Mouse (Mus musculus): ENCODE measurements around the gene 9130008F23Rik. TPM values are rescaled to one million over a fixed set of nuclear protein-coding genes. Genes with fewer than 3 reads are reported as not detected.

The 9130008F23Rik gene
- polyA plus RNA-seq, 1 experiment from 2014 or later = 2.5 TPM

- WGBS = 51% methylated on average over 2 of the region's 2 CpGs
- no peaks in the 10 kb centered on the region for H3K27me3 ChIP-seq (ENCODE audit: control insufficient read depth, insufficient read depth, low read length)
- H3K4me2 ChIP-seq (ENCODE audit: low read length) = no peak overlapping the region
- peaks cover 3 to 25% of the 10 kb centered on the region in 2 experiments for H3K4me1 ChIP-seq (ENCODE audit: control insufficient read depth in 2 of 2, insufficient read depth in 2 of 2, low read length in 2 of 2)
- H3K9ac ChIP-seq (ENCODE audit: low read length) = no peak overlapping the region
- H3K27ac ChIP-seq (replicated peaks in 1 of 2; ENCODE audit: control insufficient read depth in 1 of 2, insufficient read depth in 1 of 2, low read depth in 2 of 2, low read length in 2 of 2) = no peak overlapping the region
- H3K36me3 ChIP-seq (ENCODE audit: control insufficient read depth, insufficient read depth, low read length) = no peaks in the 10 kb centered on the region
- ATAC-seq (ENCODE audit: insufficient number of reproducible peaks, insufficient read depth, low FRiP score, low read depth) = no peak
- H3K4me3 ChIP-seq (ENCODE audit: control insufficient read depth in 1 of 2, insufficient read depth in 1 of 2, low read depth in 1 of 2, low read length in 2 of 2) = no peak overlapping the region
- H3K9me3 ChIP-seq (ENCODE audit: control insufficient read depth, low read length) = no peaks in the 10 kb centered on the region
Measured at GRCm38 (mm10) chr17:40873582-40874011, 6.8 kb downstream of the 9130008F23Rik start.

GRCm38 (mm10) chr17:40872626-40873025 lies 7.7 kb downstream of the 9130008F23Rik start:
- WGBS = 88% methylated on average over 6 of the region's 6 CpGs
- Histone ChIP-seq H3K9me3 (ENCODE audit: control insufficient read depth, low read length) (no peaks in the 10 kb centered on the region), H3K27me3 (ENCODE audit: control insufficient read depth, insufficient read depth, low read length) (no peaks in the 10 kb centered on the region), H3K9ac (ENCODE audit: low read length) (no peak overlapping the region), H3K4me3 (ENCODE audit: control insufficient read depth in 1 of 2, insufficient read depth in 1 of 2, low read depth in 1 of 2, low read length in 2 of 2) (no peak overlapping the region), H3K4me1 (ENCODE audit: control insufficient read depth in 2 of 2, insufficient read depth in 2 of 2, low read length in 2 of 2) (peaks cover 3 to 18% of the 10 kb centered on the region in 2 experiments), H3K27ac (replicated peaks in 1 of 2; ENCODE audit: control insufficient read depth in 1 of 2, insufficient read depth in 1 of 2, low read depth in 2 of 2, low read length in 2 of 2) (no peak overlapping the region), H3K36me3 (ENCODE audit: control insufficient read depth, insufficient read depth, low read length) (no peaks in the 10 kb centered on the region), H3K4me2 (ENCODE audit: low read length) (no peak overlapping the region)
- no peak for ATAC-seq (ENCODE audit: insufficient number of reproducible peaks, insufficient read depth, low FRiP score, low read depth)

GRCm38 (mm10) chr17:40868952-40869747 lies 11.2 kb downstream of the 9130008F23Rik start:
- Histone ChIP-seq H3K27ac (replicated peaks in 1 of 2; ENCODE audit: control insufficient read depth in 1 of 2, insufficient read depth in 1 of 2, low read depth in 2 of 2, low read length in 2 of 2) (peak overlapping the region in 1 of 2 experiments; percentile 56; a peak in 2 of 4 replicates), H3K9me3 (ENCODE audit: control insufficient read depth, low read length) (no peaks in the 10 kb centered on the region), H3K36me3 (ENCODE audit: control insufficient read depth, insufficient read depth, low read length) (no peaks in the 10 kb centered on the region), H3K4me2 (ENCODE audit: low read length) (peak overlapping the region; percentile 50), H3K9ac (ENCODE audit: low read length) (peak overlapping the region; percentile 18; the same call in 1 of the 2 replicates), H3K4me1 (ENCODE audit: control insufficient read depth in 2 of 2, insufficient read depth in 2 of 2, low read length in 2 of 2) (peaks cover 3 to 11% of the 10 kb centered on the region in 2 experiments), H3K4me3 (ENCODE audit: control insufficient read depth in 1 of 2, insufficient read depth in 1 of 2, low read depth in 1 of 2, low read length in 2 of 2) (no peak overlapping the region), H3K27me3 (ENCODE audit: control insufficient read depth, insufficient read depth, low read length) (no peaks in the 10 kb centered on the region)
- 9% methylated on average over 10 of the region's 10 CpGs for WGBS
- ATAC-seq (ENCODE audit: insufficient number of reproducible peaks, insufficient read depth, low FRiP score, low read depth) = no peak

GRCm38 (mm10) chr17:40855065-40855464 lies 25.3 kb downstream of the 9130008F23Rik start:
- no peaks in the 10 kb centered on the region for H3K4me1 ChIP-seq (ENCODE audit: control insufficient read depth in 2 of 2, insufficient read depth in 2 of 2, low read length in 2 of 2)
- no peaks in the 10 kb centered on the region for H3K36me3 ChIP-seq (ENCODE audit: control insufficient read depth, insufficient read depth, low read length)
- H3K9ac ChIP-seq (ENCODE audit: low read length) = no peak overlapping the region
- no peak for ATAC-seq (ENCODE audit: insufficient number of reproducible peaks, insufficient read depth, low FRiP score, low read depth)
- no peak overlapping the region for H3K27ac ChIP-seq (replicated peaks in 1 of 2; ENCODE audit: control insufficient read depth in 1 of 2, insufficient read depth in 1 of 2, low read depth in 2 of 2, low read length in 2 of 2)
- H3K27me3 ChIP-seq (ENCODE audit: control insufficient read depth, insufficient read depth, low read length) = no peaks in the 10 kb centered on the region
- H3K9me3 ChIP-seq (ENCODE audit: control insufficient read depth, low read length) = no peaks in the 10 kb centered on the region
- H3K4me3 ChIP-seq (ENCODE audit: control insufficient read depth in 1 of 2, insufficient read depth in 1 of 2, low read depth in 1 of 2, low read length in 2 of 2) = no peak overlapping the region
- no peak overlapping the region for H3K4me2 ChIP-seq (ENCODE audit: low read length)

- no peaks in the 10 kb centered on the region for H3K27me3 ChIP-seq (ENCODE audit: control insufficient read depth, insufficient read depth, low read length)
- no peak for ATAC-seq (ENCODE audit: insufficient number of reproducible peaks, insufficient read depth, low FRiP score, low read depth)
- H3K36me3 ChIP-seq (ENCODE audit: control insufficient read depth, insufficient read depth, low read length) = no peaks in the 10 kb centered on the region
- no peak overlapping the region for H3K4me3 ChIP-seq (ENCODE audit: control insufficient read depth in 1 of 2, insufficient read depth in 1 of 2, low read depth in 1 of 2, low read length in 2 of 2)
- H3K27ac ChIP-seq (replicated peaks in 1 of 2; ENCODE audit: control insufficient read depth in 1 of 2, insufficient read depth in 1 of 2, low read depth in 2 of 2, low read length in 2 of 2) = no peak overlapping the region
- H3K4me2 ChIP-seq (ENCODE audit: low read length) = no peak overlapping the region
- no peaks in the 10 kb centered on the region for H3K9me3 ChIP-seq (ENCODE audit: control insufficient read depth, low read length)
- no peak overlapping the region for H3K9ac ChIP-seq (ENCODE audit: low read length)
- no peaks in the 10 kb centered on the region for H3K4me1 ChIP-seq (ENCODE audit: control insufficient read depth in 2 of 2, insufficient read depth in 2 of 2, low read length in 2 of 2)
Measured at GRCm38 (mm10) chr17:40837308-40837707, 43.1 kb downstream of the 9130008F23Rik start.

- Histone ChIP-seq H3K4me2 (ENCODE audit: low read length) (no peak overlapping the region), H3K27ac (replicated peaks in 1 of 2; ENCODE audit: control insufficient read depth in 1 of 2, insufficient read depth in 1 of 2, low read depth in 2 of 2, low read length in 2 of 2) (no peak overlapping the region), H3K4me3 (ENCODE audit: control insufficient read depth in 1 of 2, insufficient read depth in 1 of 2, low read depth in 1 of 2, low read length in 2 of 2) (no peak overlapping the region), H3K9me3 (ENCODE audit: control insufficient read depth, low read length) (no peaks in the 10 kb centered on the region), H3K27me3 (ENCODE audit: control insufficient read depth, insufficient read depth, low read length) (no peaks in the 10 kb centered on the region), H3K4me1 (ENCODE audit: control insufficient read depth in 2 of 2, insufficient read depth in 2 of 2, low read length in 2 of 2) (no peaks in the 10 kb centered on the region), H3K9ac (ENCODE audit: low read length) (no peak overlapping the region), H3K36me3 (ENCODE audit: control insufficient read depth, insufficient read depth, low read length) (no peaks in the 10 kb centered on the region)
- no peak for ATAC-seq (ENCODE audit: insufficient number of reproducible peaks, insufficient read depth, low FRiP score, low read depth)
- 35% methylated on average over 2 of the region's 2 CpGs for WGBS
Measured at GRCm38 (mm10) chr17:40831870-40832269, 48.5 kb downstream of the 9130008F23Rik start.

Data from heart, embryonic 14.5 days (tissue).